Mouse (Mus musculus) erythroblast, embryonic 14.5 days (primary cell): Measurements from ENCODE around the gene Lrfn3.

ENCODE experiments used
- GATA1 ChIP-seq: IDR thresholded peaks from 2 replicates; pipeline ENCODE4 v1.6.1; 2012; ENCODE audit warnings: low read length, inconsistent platforms, mixed read lengths
- TAL1 ChIP-seq: IDR thresholded peaks from 3 replicates; pipeline ENCODE4 v1.6.1; 2012; ENCODE audit warnings: low read length, inconsistent platforms, mixed read lengths

- TF ChIP-seq GATA1 (no peak), TAL1 (no peak)
These were observed 21.5 kb upstream of the Lrfn3 start for GRCm38 (mm10) chr7:30384106-30384505.
